Mouse (Mus musculus) megakaryocyte, embryonic 14.5 days (primary cell): ENCODE measurements at regions not wholly inside any gene's neighbourhood (a gene's known extent, or its start where the extent isn't known, plus 50 kb on each side); places are given as distances from the start of the nearest gene placed in this dataset.
A peak's percentile ranks its signal among the peaks of the same experiment; 100 is the strongest.

Experiments used
- H3K27me3 ChIP-seq: replicated peaks from 2 replicates; pipeline ENCODE3; 2012; ENCODE audit warnings: inconsistent platforms
- H3K36me3 ChIP-seq: replicated peaks from 2 replicates; pipeline ENCODE3; 2012; ENCODE audit warnings: low read length, inconsistent platforms, mixed read lengths
- H3K4me1 ChIP-seq: 2 replicates; pipeline ENCODE4 v1.6.1; 2012; ENCODE audit warnings: inconsistent platforms
- H3K4me3 ChIP-seq: replicated peaks from 2 replicates; pipeline ENCODE3; 2012; ENCODE audit warnings: moderate library complexity, mild to moderate bottlenecking, inconsistent platforms
- H3K9me3 ChIP-seq: 2 replicates; pipeline ENCODE4 v1.6.1; 2012; ENCODE audit warnings: inconsistent platforms
- FLI1 ChIP-seq: IDR thresholded peaks from 2 replicates; pipeline ENCODE4 v1.6.1; 2012; ENCODE audit warnings: low read length, inconsistent platforms, mixed read lengths
- GATA1 ChIP-seq: IDR thresholded peaks from 3 replicates; pipeline ENCODE4 v1.6.1; 2012; ENCODE audit warnings: mixed read lengths, low read length, inconsistent platforms, borderline replicate concordance

DNA sequence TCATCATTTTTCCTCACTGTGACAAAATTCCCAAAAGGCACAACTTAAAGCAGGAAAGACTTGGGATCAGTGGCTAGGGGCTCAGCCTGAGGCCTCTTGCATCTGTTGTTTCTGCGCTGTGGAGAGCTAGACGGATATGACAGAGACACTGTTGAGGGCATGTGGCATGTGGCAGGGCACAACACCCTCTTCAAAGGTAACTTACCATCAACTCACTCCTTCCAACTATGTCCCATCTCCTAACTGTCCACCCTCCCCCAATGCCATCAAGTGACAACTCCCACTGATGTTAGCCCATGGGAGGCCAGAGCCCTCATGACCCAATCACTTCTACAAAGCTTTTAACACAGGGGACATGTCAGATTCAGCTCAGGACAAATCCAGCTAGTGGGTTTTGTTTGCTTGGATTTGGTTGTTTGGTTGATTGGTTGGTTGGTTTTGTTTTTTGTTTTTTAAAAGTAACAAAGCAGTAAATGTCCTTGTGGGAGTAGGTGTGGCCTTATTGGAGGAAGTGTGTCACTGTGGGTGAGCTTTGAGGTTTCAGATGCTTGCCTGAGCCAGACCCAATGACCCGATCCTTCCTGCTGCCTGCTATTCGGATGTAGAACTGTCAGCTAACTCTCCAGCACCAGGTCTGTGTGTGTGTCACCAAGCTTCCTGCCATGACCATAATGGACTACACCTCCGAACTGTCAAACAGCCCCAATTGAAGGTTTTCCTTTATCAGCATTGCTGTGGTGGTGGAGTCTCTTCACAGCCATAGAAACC is 53.2 kb upstream of the Lef1 start:
- no peaks in the 10 kb centered on the region for H3K9me3 ChIP-seq
- H3K4me3 ChIP-seq, result peak overlapping the region; percentile 56
- no peaks in the 10 kb centered on the region for H3K36me3 ChIP-seq
- H3K27me3 ChIP-seq, result no peaks in the 10 kb centered on the region
- TF ChIP-seq GATA1 (no peak), FLI1 (no peak)
- peaks cover 15% of the 10 kb centered on the region for H3K4me1 ChIP-seq

DNA sequence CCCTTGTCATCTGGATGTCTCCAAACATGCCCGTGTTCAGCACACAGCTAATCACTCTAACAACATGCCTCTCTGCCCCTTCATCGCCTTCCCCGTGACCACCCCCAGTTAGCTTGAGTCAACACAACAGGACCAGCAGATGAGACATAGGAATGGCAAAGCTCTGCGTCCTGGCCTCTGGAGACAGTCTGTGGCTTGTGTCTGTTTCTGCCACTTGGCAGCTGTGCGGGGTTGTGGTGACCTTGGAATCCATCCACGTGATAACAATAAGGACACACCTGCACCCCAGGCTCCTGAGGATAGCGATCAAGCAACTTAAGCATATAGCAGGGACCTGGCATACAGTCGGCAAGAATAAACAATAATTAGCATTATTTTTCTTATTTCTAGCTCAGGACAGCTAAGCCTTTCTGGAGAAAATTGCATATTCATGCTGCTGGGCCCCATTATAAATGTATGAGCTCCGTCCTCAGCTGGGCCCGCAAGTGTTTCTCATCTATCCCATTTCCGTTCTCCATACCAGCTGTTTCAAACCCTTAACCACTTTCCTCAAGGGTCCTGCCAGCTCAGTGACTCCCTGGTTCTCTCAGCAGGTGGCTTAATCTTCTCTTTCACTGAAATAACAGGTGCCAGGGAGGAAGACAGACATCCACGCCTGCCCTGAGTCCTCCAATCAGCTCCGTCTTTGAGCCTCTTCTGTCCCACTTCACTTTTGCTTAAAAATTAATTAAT is 55.9 kb upstream of the Lef1 start:
- peaks cover 15% of the 10 kb centered on the region for H3K4me1 ChIP-seq
- TF ChIP-seq GATA1 (no peak), FLI1 (no peak)
- no peak overlapping the region for H3K4me3 ChIP-seq
- H3K36me3 ChIP-seq, result no peaks in the 10 kb centered on the region
- H3K27me3 ChIP-seq, result no peaks in the 10 kb centered on the region
- H3K9me3 ChIP-seq, result peaks cover 7% of the 10 kb centered on the region

DNA sequence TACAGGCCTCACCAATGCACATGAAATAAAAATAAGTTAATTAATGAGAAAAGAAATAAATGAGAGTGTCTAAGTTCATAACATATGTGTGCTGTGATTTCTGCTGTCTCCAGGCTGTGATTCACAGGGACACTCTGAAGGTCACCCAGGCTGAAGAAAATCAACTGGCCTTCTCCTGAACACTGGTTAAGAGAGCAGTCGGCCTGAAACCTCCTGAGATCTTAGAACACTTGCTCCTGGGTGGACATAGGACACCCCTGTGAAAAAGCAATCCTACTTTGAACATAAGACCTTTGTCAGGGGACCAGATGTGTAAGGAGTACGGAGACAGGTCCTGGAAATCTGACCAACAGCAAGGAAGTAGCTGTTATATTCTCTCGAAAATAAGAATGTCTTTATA is 62.6 kb upstream of the Lef1 start:
- H3K4me3 ChIP-seq, result no peak overlapping the region
- no peaks in the 10 kb centered on the region for H3K4me1 ChIP-seq
- no peaks in the 10 kb centered on the region for H3K36me3 ChIP-seq
- H3K27me3 ChIP-seq, result no peaks in the 10 kb centered on the region
- H3K9me3 ChIP-seq, result peaks cover 12% of the 10 kb centered on the region
- no peak for TF ChIP-seq FLI1
- TF ChIP-seq GATA1, result no peak

DNA sequence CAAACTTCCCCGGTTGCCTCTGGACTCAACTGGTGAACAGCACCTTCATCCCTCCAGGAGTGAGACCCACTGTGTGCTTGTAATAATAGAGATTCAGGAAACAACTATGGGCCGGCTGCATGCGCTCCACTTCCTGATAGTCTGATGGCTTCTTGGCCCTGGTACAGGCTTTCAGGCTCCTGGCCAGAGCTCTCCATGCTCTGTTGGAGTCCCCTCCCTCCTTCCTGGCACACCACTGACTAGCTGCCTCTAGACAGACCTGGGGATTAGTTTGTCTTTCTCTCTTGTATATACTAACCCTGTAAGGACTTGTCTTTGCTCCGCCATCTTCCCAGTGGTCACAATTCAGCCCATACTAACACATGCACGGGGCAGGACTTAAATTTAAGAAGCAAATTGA is 63.9 kb upstream of the Lef1 start:
- Histone ChIP-seq H3K4me3 (no peak overlapping the region), H3K27me3 (no peaks in the 10 kb centered on the region), H3K4me1 (no peaks in the 10 kb centered on the region), H3K9me3 (peaks cover 12% of the 10 kb centered on the region), H3K36me3 (no peaks in the 10 kb centered on the region)
- no peak for TF ChIP-seq FLI1
- no peak for TF ChIP-seq GATA1

DNA sequence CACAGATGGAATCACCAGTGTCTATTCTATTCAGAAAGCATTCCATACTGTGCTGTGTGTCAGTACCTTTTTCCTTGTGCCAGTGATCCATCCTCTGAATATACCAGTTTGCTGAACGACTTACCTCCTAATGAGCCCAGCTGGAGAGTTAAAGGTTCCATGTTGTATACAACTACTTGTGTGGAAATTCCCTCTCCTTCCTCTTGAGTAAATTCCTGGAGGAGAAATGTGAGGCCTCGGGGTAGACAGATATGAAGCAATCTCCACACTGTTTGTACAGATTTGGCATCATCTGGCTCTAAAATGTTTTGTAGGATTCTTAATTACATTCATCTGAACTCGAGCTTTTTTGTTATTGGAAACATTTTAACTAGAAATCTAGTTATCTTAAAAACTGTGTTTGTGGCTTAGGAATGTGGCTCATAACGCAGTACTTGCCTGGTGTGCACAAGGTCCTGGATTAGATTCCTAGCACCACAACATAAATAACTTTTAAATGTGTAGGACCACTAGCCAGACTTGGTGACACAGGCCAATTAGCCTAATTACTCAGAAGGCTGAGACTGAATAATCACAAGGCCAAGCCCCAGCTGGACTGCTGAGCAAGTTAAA is 70.0 kb upstream of the Lef1 start:
- TF ChIP-seq FLI1 (no peak), GATA1 (no peak)
- Histone ChIP-seq H3K4me1 (no peaks in the 10 kb centered on the region), H3K36me3 (no peaks in the 10 kb centered on the region), H3K9me3 (peaks cover 7% of the 10 kb centered on the region), H3K4me3 (no peak overlapping the region), H3K27me3 (no peaks in the 10 kb centered on the region)

DNA sequence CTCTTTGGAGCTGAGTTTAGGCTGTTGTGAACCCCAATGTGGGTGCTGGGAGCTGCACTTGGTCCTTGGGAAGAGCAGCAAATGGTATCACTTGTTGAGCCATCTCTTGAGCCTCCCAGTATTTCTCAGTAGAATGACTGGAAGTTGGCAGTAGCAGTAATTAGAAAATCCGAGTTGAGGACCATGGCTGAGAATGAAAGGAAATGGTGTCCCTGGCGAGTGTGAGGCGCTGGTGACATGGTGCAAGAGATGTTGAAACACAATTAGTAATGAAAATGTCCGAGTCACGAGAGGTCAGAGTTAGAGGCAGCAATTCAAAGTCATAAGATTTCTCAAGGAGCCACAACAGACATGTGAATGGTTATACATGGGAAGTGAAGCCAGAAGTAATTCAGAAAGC is 73.2 kb upstream of the Lef1 start:
- no peaks in the 10 kb centered on the region for H3K36me3 ChIP-seq
- TF ChIP-seq GATA1, result no peak
- TF ChIP-seq FLI1, result no peak
- no peaks in the 10 kb centered on the region for H3K27me3 ChIP-seq
- no peaks in the 10 kb centered on the region for H3K4me1 ChIP-seq
- H3K4me3 ChIP-seq, result no peak overlapping the region
- H3K9me3 ChIP-seq, result peaks cover 7% of the 10 kb centered on the region

DNA sequence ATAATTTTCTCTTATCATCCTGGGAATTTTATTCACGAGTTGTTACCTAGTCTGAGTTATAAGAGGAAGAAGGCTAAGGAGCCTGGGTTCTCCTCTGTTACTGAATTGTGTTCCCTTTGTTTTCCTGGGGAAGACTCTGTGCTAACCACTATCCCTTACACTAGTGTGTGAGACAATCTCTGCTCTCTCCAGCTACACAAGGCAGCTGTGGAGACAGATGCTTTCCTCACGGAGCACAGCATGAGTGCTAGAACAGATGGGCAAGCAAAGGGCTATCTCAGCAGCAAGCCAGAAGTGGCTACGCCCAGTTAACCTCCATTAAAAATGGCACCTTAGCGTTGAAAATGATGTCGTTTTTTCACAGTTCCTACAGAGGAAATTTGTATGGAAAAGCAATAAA is 75.5 kb upstream of the Lef1 start:
- Histone ChIP-seq H3K9me3 (peaks cover 7% of the 10 kb centered on the region), H3K36me3 (no peaks in the 10 kb centered on the region), H3K27me3 (no peaks in the 10 kb centered on the region), H3K4me1 (no peaks in the 10 kb centered on the region), H3K4me3 (no peak overlapping the region)
- TF ChIP-seq GATA1, result no peak
- TF ChIP-seq FLI1, result no peak

DNA sequence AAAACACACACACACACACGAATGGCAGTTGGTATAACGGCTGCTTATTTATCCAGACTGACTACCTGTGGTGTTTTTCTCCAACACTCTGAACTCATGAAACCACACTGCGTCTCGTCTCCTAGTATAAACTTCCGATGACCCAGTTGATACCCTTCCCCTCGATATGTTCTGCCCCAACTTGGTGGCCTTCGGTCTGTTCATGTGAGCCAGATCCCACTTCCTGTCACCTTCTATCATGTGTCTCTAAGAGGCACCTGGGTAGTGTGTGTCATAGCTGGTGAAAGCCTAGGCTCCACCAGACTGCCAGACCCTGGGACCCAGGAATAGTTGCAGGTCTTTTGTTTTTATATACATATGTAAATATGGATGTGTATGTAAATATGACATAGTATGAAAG is 83.9 kb upstream of the Lef1 start:
- TF ChIP-seq GATA1 (no peak), FLI1 (no peak)
- Histone ChIP-seq H3K4me3 (no peak overlapping the region), H3K36me3 (no peaks in the 10 kb centered on the region), H3K27me3 (peaks cover 3% of the 10 kb centered on the region), H3K9me3 (0 out of 2 replicates have a peak, but pooled peaks cover 3% of the 10 kb centered on the region), H3K4me1 (no peaks in the 10 kb centered on the region)

DNA sequence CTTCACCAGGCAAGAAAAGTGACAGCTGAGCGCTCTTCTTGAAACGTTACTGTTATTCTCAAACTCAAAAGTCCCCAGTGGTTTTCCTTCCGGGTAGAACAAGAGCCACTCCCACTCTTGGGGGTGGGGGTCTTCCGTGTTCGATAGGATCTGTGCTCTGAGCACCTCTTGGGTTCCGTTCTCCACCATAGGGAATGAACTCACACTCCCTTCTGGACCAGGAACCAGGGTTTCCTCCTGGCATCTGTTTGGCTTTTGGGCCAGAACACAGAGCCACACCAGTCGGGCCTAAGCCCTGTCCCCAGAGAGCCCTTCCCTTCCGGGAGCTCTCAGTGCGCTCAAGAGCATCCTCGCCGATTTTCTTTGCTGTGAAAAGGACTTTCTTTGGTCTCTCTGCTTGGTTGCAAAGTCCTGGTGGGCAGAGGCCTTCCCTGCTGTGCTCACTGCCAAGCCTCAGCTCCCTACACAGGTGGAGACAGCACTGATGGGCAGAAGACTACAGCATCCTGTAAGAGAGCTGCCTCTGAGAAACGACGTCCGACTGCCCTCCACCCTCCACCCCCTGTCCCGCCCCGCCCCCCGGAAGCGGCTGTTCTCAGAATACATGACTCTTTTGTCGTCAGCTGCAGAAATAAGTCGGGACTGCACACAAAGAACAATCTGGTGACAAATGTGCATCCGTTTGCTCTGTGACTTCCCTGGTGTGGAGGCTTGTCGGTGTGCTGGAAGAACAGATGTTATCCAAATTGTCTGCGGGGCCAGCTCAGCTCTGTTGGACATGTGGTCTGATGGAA is 90.9 kb upstream of the Lef1 start:
- no peak for TF ChIP-seq FLI1
- TF ChIP-seq GATA1, result no peak
- Histone ChIP-seq H3K36me3 (no peaks in the 10 kb centered on the region), H3K9me3 (no peaks in the 10 kb centered on the region), H3K27me3 (peaks cover 3% of the 10 kb centered on the region), H3K4me1 (peaks cover 24% of the 10 kb centered on the region), H3K4me3 (peak overlapping the region; percentile 80)
